Mouse (Mus musculus) limb, embryonic 14.5 days (tissue): ENCODE data around the gene Eepd1. TPM values are rescaled to one million over a fixed set of nuclear protein-coding genes. Genes with fewer than 3 reads are reported as not detected.

Source experiments
- ATAC-seq: fragments of 200-750 bp; cut with Nextera tagmentation; 2 replicates; pipeline ENCODE4 v1.8.0; 2017; ENCODE audit warnings: low read depth, moderate number of reproducible peaks, moderate TSS enrichment; ENCODE audit not compliant: low FRiP score
- DNase-seq: peaks from one replicate; pipeline ENCODE4 v3.0.0-alpha.2; 2015; ENCODE audit warnings: low spot score
- H3K27ac ChIP-seq: fragments of 300-500 bp; sonication (generic); replicated peaks from 2 replicates; pipeline ENCODE4 v1.5.1; 2014; ENCODE audit warnings: low read depth, mild to moderate bottlenecking, low read length, moderate library complexity, mixed read lengths
- H3K27me3 ChIP-seq: fragments of 300-500 bp; sonication (generic); 2 replicates; pipeline ENCODE4 v1.6.1; 2014; ENCODE audit warnings: low read length, mixed read lengths; ENCODE audit not compliant: control insufficient read depth, insufficient read depth
- H3K36me3 ChIP-seq: fragments of 300-500 bp; sonication (generic); 2 replicates; pipeline ENCODE4 v1.6.1; 2014; ENCODE audit warnings: mild to moderate bottlenecking, low read length, moderate library complexity, mixed read lengths; ENCODE audit not compliant: control insufficient read depth, insufficient read depth
- H3K4me1 ChIP-seq: fragments of 300-500 bp; sonication (generic); 2 replicates; pipeline ENCODE4 v1.6.1; 2014; ENCODE audit warnings: antibody characterized with exemption, low read length, mixed read lengths; ENCODE audit not compliant: control insufficient read depth, insufficient read depth
- H3K4me2 ChIP-seq: fragments of 300-500 bp; sonication (generic); replicated peaks from 2 replicates; pipeline ENCODE4 v1.6.1; 2014; ENCODE audit warnings: low read depth, mild to moderate bottlenecking, low read length, moderate library complexity; ENCODE audit not compliant: severe bottlenecking
- H3K4me3 ChIP-seq: fragments of 300-500 bp; sonication (generic); replicated peaks from 2 replicates; pipeline ENCODE4 v1.5.1; 2014; ENCODE audit warnings: low read length
- H3K9ac ChIP-seq: fragments of 300-500 bp; sonication (generic); 2 replicates; pipeline ENCODE4 v1.6.1; 2014; ENCODE audit warnings: mild to moderate bottlenecking, low read depth, low read length, moderate library complexity; ENCODE audit not compliant: severe bottlenecking
- H3K9me3 ChIP-seq: fragments of 300-500 bp; sonication (generic); 2 replicates; pipeline ENCODE4 v1.6.1; 2016; ENCODE audit warnings: low read length; ENCODE audit not compliant: control insufficient read depth
- POLR2A ChIP-seq: fragments of 200-500 bp; IDR thresholded peaks from 2 replicates; pipeline ENCODE4 v1.8.0; 2012; ENCODE audit warnings: inconsistent platforms, mild to moderate bottlenecking, moderate library complexity, borderline replicate concordance; ENCODE audit not compliant: insufficient read depth, insufficient read length; ENCODE audit errors: extremely low read depth
- WGBS: fragments of 180-500 bp; shearing (Covaris S2); extraction: QIAGEN DNeasy Blood & Tissue Kit; methylation state at CpG from one replicate; pipeline ENCODE4 v1.1.7; 2014; 5-methylcytosine and 5-hydroxymethylcytosine counted together
- polyA plus RNA-seq, 2 experiments: library from polyadenylated mRNA; depleted of rRNA in 1 of 2; stranded (reverse) in 1 of 2; unstranded in 1 of 2; fragments of >200 nt; fragmentation: Nextera tagmentation in 1 of 2; extraction: Ambion mirVana in 1 of 2; gene quantifications; 2 replicates each; pipeline versions ENCODE4 v1.2.1 to v1.2.3; 2012 to 2014

The Eepd1 gene
- polyA plus RNA-seq, 2 experiments, result 10.6 to 17.2 TPM

GRCm38 (mm10) chr9:25578674-25579596 lies 97.6 kb downstream of the Eepd1 start:
- H3K4me2 ChIP-seq, result no peak overlapping the region
- H3K27me3 ChIP-seq, result no peaks in the 10 kb centered on the region
- WGBS, result 80% methylated on average over 7 of the region's 7 CpGs
- H3K4me3 ChIP-seq, result no peak overlapping the region
- H3K4me1 ChIP-seq, result peaks cover 4% of the 10 kb centered on the region
- H3K9ac ChIP-seq, result no peak overlapping the region
- no peaks in the 10 kb centered on the region for H3K36me3 ChIP-seq
- H3K27ac ChIP-seq, result no peak overlapping the region
- TF ChIP-seq POLR2A, result no peak
- no peaks in the 10 kb centered on the region for H3K9me3 ChIP-seq
- ATAC-seq, result no peak
- no peak for DNase-seq

- H3K27me3 ChIP-seq, result no peaks in the 10 kb centered on the region
- H3K9me3 ChIP-seq, result no peaks in the 10 kb centered on the region
- H3K9ac ChIP-seq, result no peak overlapping the region
- TF ChIP-seq POLR2A, result no peak
- no peak overlapping the region for H3K4me3 ChIP-seq
- WGBS, result 94% methylated on average over 2 of the region's 2 CpGs
- ATAC-seq (no peak), DNase-seq (no peak)
- no peak overlapping the region for H3K27ac ChIP-seq
- no peak overlapping the region for H3K4me2 ChIP-seq
- H3K4me1 ChIP-seq, result no peaks in the 10 kb centered on the region
- H3K36me3 ChIP-seq, result no peaks in the 10 kb centered on the region
Observed at GRCm38 (mm10) chr9:25583621-25584020, 102.3 kb downstream of the Eepd1 start.

- WGBS, result 52% methylated on average over 1 of the region's 1 CpGs
- H3K27me3 ChIP-seq, result no peaks in the 10 kb centered on the region
- H3K9me3 ChIP-seq, result no peaks in the 10 kb centered on the region; the same call in 1 of the 2 replicates
- H3K9ac ChIP-seq, result no peak overlapping the region
- no peaks in the 10 kb centered on the region for H3K4me1 ChIP-seq
- DNase-seq (no peak), ATAC-seq (no peak)
- no peak overlapping the region for H3K4me2 ChIP-seq
- no peak for TF ChIP-seq POLR2A
- H3K27ac ChIP-seq, result no peak overlapping the region
- H3K36me3 ChIP-seq, result peaks cover 12% of the 10 kb centered on the region; the same call in 1 of the 2 replicates
- no peak overlapping the region for H3K4me3 ChIP-seq
Observed at GRCm38 (mm10) chr9:25585614-25586013, 104.3 kb downstream of the Eepd1 start.

GRCm38 (mm10) chr9:25588581-25588980 lies 107.2 kb downstream of the Eepd1 start:
- no peak overlapping the region for H3K4me3 ChIP-seq
- no peak for TF ChIP-seq POLR2A
- DNase-seq (no peak), ATAC-seq (no peak)
- 87% methylated on average over 2 of the region's 2 CpGs for WGBS
- no peaks in the 10 kb centered on the region for H3K27me3 ChIP-seq
- H3K9me3 ChIP-seq, result no peaks in the 10 kb centered on the region; the same call in 1 of the 2 replicates
- no peaks in the 10 kb centered on the region for H3K4me1 ChIP-seq
- no peak overlapping the region for H3K9ac ChIP-seq
- H3K36me3 ChIP-seq, result peaks cover 12% of the 10 kb centered on the region; the same call in 1 of the 2 replicates
- H3K27ac ChIP-seq, result no peak overlapping the region
- H3K4me2 ChIP-seq, result no peak overlapping the region

GRCm38 (mm10) chr9:25590740-25591139 lies 109.4 kb downstream of the Eepd1 start:
- Histone ChIP-seq H3K36me3 (peaks cover 12% of the 10 kb centered on the region; the same call in 1 of the 2 replicates), H3K27ac (no peak overlapping the region), H3K9me3 (no peaks in the 10 kb centered on the region; the same call in 1 of the 2 replicates), H3K9ac (no peak overlapping the region), H3K4me1 (no peaks in the 10 kb centered on the region), H3K27me3 (no peaks in the 10 kb centered on the region), H3K4me3 (no peak overlapping the region), H3K4me2 (no peak overlapping the region)
- ATAC-seq (no peak), DNase-seq (no peak)
- WGBS, result 42% methylated on average over 4 of the region's 4 CpGs
- no peak for TF ChIP-seq POLR2A
